Mouse (Mus musculus) myocyte (in vitro differentiated cells): Measurements from ENCODE around the gene Sox6.

Experiments used
- CEBPB ChIP-seq: IDR thresholded peaks from 2 replicates; pipeline ENCODE4 v1.6.1; 2011; ENCODE audit warnings: mild to moderate bottlenecking, moderate library complexity; ENCODE audit not compliant: poor library complexity, insufficient read depth, severe bottlenecking
- E2F4 ChIP-seq: IDR thresholded peaks from one replicate; pipeline ENCODE4 v1.6.1; 2011; ENCODE audit warnings: mild to moderate bottlenecking, control low read depth, moderate library complexity; ENCODE audit not compliant: insufficient read depth
- MYOD1 ChIP-seq, 3 experiments: IDR thresholded peaks; one replicate each; pipeline ENCODE4 v1.6.1; 2011; ENCODE audit warnings: control low read depth in 2 of 3, low read depth in 2 of 3, mild to moderate bottlenecking in 2 of 3, moderate library complexity in 1 of 3; ENCODE audit not compliant: insufficient read length in 2 of 3, control insufficient read depth in 1 of 3
- POLR2A ChIP-seq: IDR thresholded peaks from one replicate; pipeline ENCODE4 v1.6.1; 2011; ENCODE audit warnings: low read depth, mild to moderate bottlenecking, control low read depth, moderate library complexity; ENCODE audit not compliant: insufficient read length
- POLR2AphosphoS2 ChIP-seq: IDR thresholded peaks from one replicate; pipeline ENCODE4 v1.6.1; 2011; ENCODE audit warnings: low read depth, control low read depth; ENCODE audit not compliant: insufficient read length

DNA sequence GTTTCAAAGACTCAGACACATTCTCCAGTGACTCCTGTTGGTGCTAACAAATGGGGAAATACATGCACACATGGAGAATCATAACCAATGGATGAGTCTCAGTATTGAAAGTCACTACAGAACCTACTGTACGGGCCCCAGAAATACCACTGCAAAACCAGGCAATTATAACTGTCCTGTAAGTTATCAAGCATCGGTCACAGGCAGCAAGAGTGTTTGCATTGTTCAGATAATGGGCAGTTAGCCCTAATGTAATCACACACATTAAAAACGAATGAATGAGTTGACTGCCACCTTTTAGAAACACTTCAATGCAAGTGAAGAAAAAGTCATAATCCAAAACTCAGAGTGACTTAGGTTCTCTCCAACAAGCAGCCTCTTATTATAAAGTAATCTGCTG is 235.3 kb downstream of the Sox6 start:
- TF ChIP-seq POLR2A (no peak), POLR2AphosphoS2 (no peak), MYOD1 (IDR thresholded peaks at IDR 0.05; ENCODE audit: control insufficient read depth in 1 of 3, insufficient read length in 2 of 3, low read depth in 2 of 3) (no peak), CEBPB (no peak), E2F4 (no peak)
